Mouse (Mus musculus) C2C12 (cell line): ENCODE data around the gene Atxn2l.

Experiments
- CEBPB ChIP-seq: IDR thresholded peaks from one replicate; pipeline ENCODE4 v1.6.1; 2011; ENCODE audit warnings: low read depth, mild to moderate bottlenecking, control low read depth, moderate library complexity
- CTCF ChIP-seq: IDR thresholded peaks from one replicate; pipeline ENCODE4 v1.5.1; 2011; ENCODE audit not compliant: control insufficient read depth, insufficient read depth, insufficient read length
- FOSL1 ChIP-seq: IDR thresholded peaks from one replicate; pipeline ENCODE4 v1.8.0; 2011; ENCODE audit warnings: mild to moderate bottlenecking, low read length; ENCODE audit not compliant: poor library complexity, insufficient read depth, severe bottlenecking
- MAX ChIP-seq: IDR thresholded peaks from one replicate; pipeline ENCODE4 v1.6.1; 2011; ENCODE audit warnings: mild to moderate bottlenecking, control low read depth
- MYOD1 ChIP-seq: IDR thresholded peaks from one replicate; pipeline ENCODE4 v1.6.1; 2011; ENCODE audit warnings: low read depth; ENCODE audit not compliant: control insufficient read depth, insufficient read length
- USF1 ChIP-seq: IDR thresholded peaks from one replicate; pipeline ENCODE4 v1.6.1; 2011; ENCODE audit warnings: low read depth, mild to moderate bottlenecking, control low read depth, moderate library complexity

DNA sequence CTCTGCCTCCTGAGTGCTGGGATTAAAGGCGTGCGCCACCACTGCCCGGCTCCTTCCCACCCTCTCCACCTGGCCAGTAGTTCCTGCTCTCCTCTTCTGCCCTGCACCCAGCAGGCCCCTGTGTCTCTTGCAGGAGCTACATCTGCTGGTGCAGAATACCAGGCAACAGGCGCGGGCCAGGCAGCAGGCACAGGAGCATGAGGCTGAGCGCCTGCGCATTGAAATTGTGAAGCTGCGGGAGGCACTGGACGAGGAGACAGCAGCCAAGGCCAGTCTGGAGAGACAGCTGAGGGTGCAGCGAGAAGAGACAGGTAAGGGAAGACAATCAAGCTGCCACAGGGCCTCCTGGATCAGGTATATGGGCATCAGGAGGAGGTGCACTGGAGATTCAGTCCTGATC is 59.2 kb downstream of the Atxn2l start:
- no peak for TF ChIP-seq CTCF
- no peak for TF ChIP-seq MYOD1
- TF ChIP-seq USF1 = no peak
- no peak for TF ChIP-seq FOSL1
- TF ChIP-seq MAX = no peak
- TF ChIP-seq CEBPB = no peak
